Mouse (Mus musculus): ENCODE measurements around the gene Golga2.
"Not testable (repeated sequence)": the region's sequence is repeated elsewhere in the genome, so short reads cannot be mapped to it uniquely, and the experiment has no call there.

The Golga2 gene

GRCm38 (mm10) chr2:32288371-32288931, 1.3 kb downstream of the Golga2 start:
- no peak for DNase-seq (ENCODE audit: extremely low spot score, low read depth, low spot score)

- DNase-seq (ENCODE audit: extremely low spot score, low read depth, low spot score), result no peak
These were observed 2.4 kb downstream of the Golga2 start for GRCm38 (mm10) chr2:32289578-32289977.

- DNase-seq (ENCODE audit: extremely low spot score, low read depth, low spot score), result no peak
These were observed 7.2 kb downstream of the Golga2 start for GRCm38 (mm10) chr2:32294348-32294747.

- no peak for DNase-seq (ENCODE audit: extremely low spot score, low read depth, low spot score)
These were observed 8.1 kb downstream of the Golga2 start for GRCm38 (mm10) chr2:32295285-32295684.

- DNase-seq (ENCODE audit: extremely low spot score, low read depth, low spot score), result not testable (repeated sequence)
These were observed 8.7 kb downstream of the Golga2 start for GRCm38 (mm10) chr2:32295842-32296241.

GRCm38 (mm10) chr2:32299469-32299868, 12.3 kb downstream of the Golga2 start:
- DNase-seq (ENCODE audit: extremely low spot score, low read depth, low spot score), result no peak

GRCm38 (mm10) chr2:32302952-32303351, 15.8 kb downstream of the Golga2 start:
- no peak for DNase-seq (ENCODE audit: extremely low spot score, low read depth, low spot score)

GRCm38 (mm10) chr2:32304145-32304832, 17.1 kb downstream of the Golga2 start:
- no peak for DNase-seq (ENCODE audit: extremely low spot score, low read depth, low spot score)

- no peak for DNase-seq (ENCODE audit: extremely low spot score, low read depth, low spot score)
These were observed 18.5 kb downstream of the Golga2 start for GRCm38 (mm10) chr2:32305668-32306067.

- no peak for DNase-seq (ENCODE audit: extremely low spot score, low read depth, low spot score)
These were observed 19.0 kb downstream of the Golga2 start for GRCm38 (mm10) chr2:32306176-32306575.

GRCm38 (mm10) chr2:32307247-32307798, 20.1 kb downstream of the Golga2 start:
- no peak for DNase-seq (ENCODE audit: extremely low spot score, low read depth, low spot score)

- DNase-seq (ENCODE audit: extremely low spot score, low read depth, low spot score), result peak; percentile 82
These were observed 21.0 kb downstream of the Golga2 start for GRCm38 (mm10) chr2:32307941-32308760.

- DNase-seq (ENCODE audit: extremely low spot score, low read depth, low spot score), result no peak
These were observed 21.8 kb downstream of the Golga2 start for GRCm38 (mm10) chr2:32308870-32309568.

GRCm38 (mm10) chr2:32310096-32310845, 23.1 kb downstream of the Golga2 start:
- DNase-seq (ENCODE audit: extremely low spot score, low read depth, low spot score), result no peak

GRCm38 (mm10) chr2:32311443-32312317, 24.5 kb downstream of the Golga2 start:
- no peak for DNase-seq (ENCODE audit: extremely low spot score, low read depth, low spot score)

- peak; percentile 37 for DNase-seq (ENCODE audit: extremely low spot score, low read depth, low spot score)
These were observed 25.3 kb downstream of the Golga2 start for GRCm38 (mm10) chr2:32312318-32312964.

GRCm38 (mm10) chr2:32314831-32315230, 27.6 kb downstream of the Golga2 start:
- no peak for DNase-seq (ENCODE audit: extremely low spot score, low read depth, low spot score)

- no peak for DNase-seq (ENCODE audit: extremely low spot score, low read depth, low spot score)
These were observed 28.6 kb downstream of the Golga2 start for GRCm38 (mm10) chr2:32315751-32316150.

All from hindlimb bud, embryonic 11.5 days (tissue).